Mouse (Mus musculus): ENCODE data around the gene Trp53rka.

Gene Trp53rka

GRCm38 (mm10) chr2:165486881-165487535 is 6.1 kb downstream of the Trp53rka start:
- H3K4me3 ChIP-seq (replicated peaks; ENCODE audit: low read length): no peak overlapping the region
- peaks cover 33% of the 10 kb centered on the region for H3K36me3 ChIP-seq (ENCODE audit: insufficient read depth, low read length)
- H3K4me1 ChIP-seq (replicated peaks; ENCODE audit: low read depth, low read length): peaks cover 26% of the 10 kb centered on the region
- TF ChIP-seq POU5F1 (IDR thresholded peaks at IDR 0.05; ENCODE audit: borderline replicate concordance, low read length): no peak
- TF ChIP-seq NANOG (IDR thresholded peaks at IDR 0.05; ENCODE audit: borderline replicate concordance, low read length): no peak
- TF ChIP-seq CTCF (conservative IDR thresholded peaks at IDR 0.05; ENCODE audit: low read length): peak; percentile 66
- peaks cover 4% of the 10 kb centered on the region; the same call in 1 of the 2 replicates for H3K27me3 ChIP-seq (ENCODE audit: insufficient read depth, low read length)
- H3K9me3 ChIP-seq (ENCODE audit: low read length): no peaks in the 10 kb centered on the region

GRCm38 (mm10) chr2:165486401-165486800 is 6.7 kb downstream of the Trp53rka start:
- H3K27me3 ChIP-seq (ENCODE audit: insufficient read depth, low read length): peaks cover 4% of the 10 kb centered on the region; the same call in 1 of the 2 replicates
- no peaks in the 10 kb centered on the region for H3K9me3 ChIP-seq (ENCODE audit: low read length)
- no peak overlapping the region for H3K4me3 ChIP-seq (replicated peaks; ENCODE audit: low read length)
- TF ChIP-seq CTCF (conservative IDR thresholded peaks at IDR 0.05; ENCODE audit: low read length): no peak
- TF ChIP-seq NANOG (IDR thresholded peaks at IDR 0.05; ENCODE audit: borderline replicate concordance, low read length): no peak
- no peak for TF ChIP-seq POU5F1 (IDR thresholded peaks at IDR 0.05; ENCODE audit: borderline replicate concordance, low read length)
- peaks cover 24% of the 10 kb centered on the region for H3K4me1 ChIP-seq (replicated peaks; ENCODE audit: low read depth, low read length)
- peaks cover 33% of the 10 kb centered on the region for H3K36me3 ChIP-seq (ENCODE audit: insufficient read depth, low read length)

GRCm38 (mm10) chr2:165485826-165486225 is 7.3 kb downstream of the Trp53rka start:
- peaks cover 4% of the 10 kb centered on the region; the same call in 1 of the 2 replicates for H3K27me3 ChIP-seq (ENCODE audit: insufficient read depth, low read length)
- H3K9me3 ChIP-seq (ENCODE audit: low read length): no peaks in the 10 kb centered on the region
- TF ChIP-seq CTCF (conservative IDR thresholded peaks at IDR 0.05; ENCODE audit: low read length): no peak
- TF ChIP-seq POU5F1 (IDR thresholded peaks at IDR 0.05; ENCODE audit: borderline replicate concordance, low read length): no peak
- TF ChIP-seq NANOG (IDR thresholded peaks at IDR 0.05; ENCODE audit: borderline replicate concordance, low read length): no peak

GRCm38 (mm10) chr2:165484152-165484551 is 9.0 kb downstream of the Trp53rka start:
- no peak overlapping the region for H3K4me3 ChIP-seq (replicated peaks; ENCODE audit: low read length)
- peaks cover 12% of the 10 kb centered on the region for H3K36me3 ChIP-seq (ENCODE audit: insufficient read depth, low read length)
- peaks cover 4% of the 10 kb centered on the region; the same call in 1 of the 2 replicates for H3K9me3 ChIP-seq (ENCODE audit: low read length)
- TF ChIP-seq NANOG (IDR thresholded peaks at IDR 0.05; ENCODE audit: borderline replicate concordance, low read length) (no peak), POU5F1 (IDR thresholded peaks at IDR 0.05; ENCODE audit: borderline replicate concordance, low read length) (no peak), CTCF (conservative IDR thresholded peaks at IDR 0.05; ENCODE audit: low read length) (no peak)
- H3K4me1 ChIP-seq (replicated peaks; ENCODE audit: low read depth, low read length): peaks cover 19% of the 10 kb centered on the region
- H3K27me3 ChIP-seq (ENCODE audit: insufficient read depth, low read length): peaks cover 4% of the 10 kb centered on the region; the same call in 1 of the 2 replicates

More at GRCm38 (mm10) chr2:165485826-165486225, 7.3 kb downstream of the Trp53rka start:
- Histone ChIP-seq H3K4me1 (replicated peaks; ENCODE audit: low read depth, low read length) (peaks cover 24% of the 10 kb centered on the region), H3K4me3 (replicated peaks; ENCODE audit: low read length) (no peak overlapping the region), H3K36me3 (ENCODE audit: insufficient read depth, low read length) (peaks cover 29% of the 10 kb centered on the region)

GRCm38 (mm10) chr2:165482003-165482402 is 11.1 kb downstream of the Trp53rka start:
- H3K36me3 ChIP-seq (ENCODE audit: insufficient read depth, low read length): no peaks in the 10 kb centered on the region
- peaks cover 4% of the 10 kb centered on the region; the same call in 1 of the 2 replicates for H3K27me3 ChIP-seq (ENCODE audit: insufficient read depth, low read length)
- TF ChIP-seq NANOG (IDR thresholded peaks at IDR 0.05; ENCODE audit: borderline replicate concordance, low read length) (no peak), POU5F1 (IDR thresholded peaks at IDR 0.05; ENCODE audit: borderline replicate concordance, low read length) (no peak)
- peaks cover 4% of the 10 kb centered on the region; the same call in 1 of the 2 replicates for H3K9me3 ChIP-seq (ENCODE audit: low read length)
- peaks cover 19% of the 10 kb centered on the region for H3K4me1 ChIP-seq (replicated peaks; ENCODE audit: low read depth, low read length)
- H3K4me3 ChIP-seq (replicated peaks; ENCODE audit: low read length): no peak overlapping the region

GRCm38 (mm10) chr2:165475850-165476249 is 17.3 kb downstream of the Trp53rka start:
- Histone ChIP-seq H3K36me3 (ENCODE audit: insufficient read depth, low read length) (no peaks in the 10 kb centered on the region), H3K27me3 (ENCODE audit: insufficient read depth, low read length) (peaks cover 54% of the 10 kb centered on the region), H3K9me3 (ENCODE audit: low read length) (peaks cover 4% of the 10 kb centered on the region; the same call in 1 of the 2 replicates), H3K4me3 (replicated peaks; ENCODE audit: low read length) (no peak overlapping the region), H3K4me1 (replicated peaks; ENCODE audit: low read depth, low read length) (no peaks in the 10 kb centered on the region; the same call in 1 of the 2 replicates)
- no peak for TF ChIP-seq NANOG (IDR thresholded peaks at IDR 0.05; ENCODE audit: borderline replicate concordance, low read length)
- TF ChIP-seq CTCF (conservative IDR thresholded peaks at IDR 0.05; ENCODE audit: low read length): no peak
- TF ChIP-seq POU5F1 (IDR thresholded peaks at IDR 0.05; ENCODE audit: borderline replicate concordance, low read length): no peak

- peaks cover 4% of the 10 kb centered on the region; the same call in 1 of the 2 replicates for H3K9me3 ChIP-seq (ENCODE audit: low read length)
- peaks cover 56% of the 10 kb centered on the region for H3K27me3 ChIP-seq (ENCODE audit: insufficient read depth, low read length)
- no peak overlapping the region for H3K4me3 ChIP-seq (replicated peaks; ENCODE audit: low read length)
- no peaks in the 10 kb centered on the region; the same call in 1 of the 2 replicates for H3K4me1 ChIP-seq (replicated peaks; ENCODE audit: low read depth, low read length)
- H3K36me3 ChIP-seq (ENCODE audit: insufficient read depth, low read length): no peaks in the 10 kb centered on the region
- TF ChIP-seq CTCF (conservative IDR thresholded peaks at IDR 0.05; ENCODE audit: low read length): no peak
These were observed 17.7 kb downstream of the Trp53rka start for GRCm38 (mm10) chr2:165475412-165475811.

- TF ChIP-seq NANOG (IDR thresholded peaks at IDR 0.05; ENCODE audit: borderline replicate concordance, low read length): no peak
- TF ChIP-seq POU5F1 (IDR thresholded peaks at IDR 0.05; ENCODE audit: borderline replicate concordance, low read length): no peak
- TF ChIP-seq CTCF (conservative IDR thresholded peaks at IDR 0.05; ENCODE audit: low read length): no peak
- Histone ChIP-seq H3K4me1 (replicated peaks; ENCODE audit: low read depth, low read length) (peaks cover under 1% of the 10 kb centered on the region), H3K4me3 (replicated peaks; ENCODE audit: low read length) (peak within 1 kb of the TSS; percentile 69), H3K27me3 (ENCODE audit: insufficient read depth, low read length) (peaks cover 61% of the 10 kb centered on the region), H3K36me3 (ENCODE audit: insufficient read depth, low read length) (no peaks in the 10 kb centered on the region), H3K9me3 (ENCODE audit: low read length) (no peaks in the 10 kb centered on the region)
These were observed 20.1 kb downstream of the Trp53rka start, which contains the start of gene Slc13a3 for GRCm38 (mm10) chr2:165473003-165473402. Gene Slc13a3, minus strand, starts transcription at chr2:165473230.

All from E14TG2a.4 (cell line).